Mouse (Mus musculus): ENCODE results near the gene Adap1.

- TF ChIP-seq ZC3H11A (IDR thresholded peaks at IDR 0.05; ENCODE audit: borderline replicate concordance, low read depth, low read length): no peak
- TF ChIP-seq ZNF384 (IDR thresholded peaks at IDR 0.05; ENCODE audit: low read depth, low read length): no peak
Observed at GRCm38 (mm10) chr5:139324691-139325394, 579 bp downstream of the Adap1 start.

All from ES-E14 (cell line).